In genomic region chr14:71115798-71116432, GRCm38 (mm10) we compare ENCODE assay signal across 26 mouse cellular contexts.
DNase-seq lines count a peak whose midpoint lies in the region; ATAC-seq and TF ChIP-seq lines count a peak whose summit lies in the region.
"Had no signal": no experiment of that assay in that cellular context is flagged by ENCODE, and none has a peak within 500 bp of the region (broad histone marks: within the 10 kb centered on the region; RNA-seq: fewer than 3 reads in every experiment).

No protein-coding gene starts in this region.

- no peak overlapping the region for H3K27ac ChIP-seq in midbrain, embryonic 11.5 days (ENCODE audit: low read depth, low read length)
- H3K27ac ChIP-seq in midbrain, embryonic 10.5 days (replicated peaks): no peak overlapping the region
- peak overlapping the region; percentile 52; the same call in 1 of the 2 replicates for H3K27ac ChIP-seq in hindbrain, embryonic 15.5 days (replicated peaks)
- H3K27ac ChIP-seq in midbrain, embryonic 12.5 days (replicated peaks): no peak overlapping the region
- H3K27ac ChIP-seq in midbrain, postnatal 0 days (ENCODE audit: low read depth, low read length): 0 out of 2 replicates have a peak overlapping the region, but pooled peaks have one; percentile 32
- H3K27ac ChIP-seq: embryonic facial prominence, embryonic 15.5 days; forebrain, embryonic 12.5 days; left cerebral cortex, adult 2 months; limb, embryonic 12.5 days; liver, embryonic 15.5 days had no signal

- H3K4me1 ChIP-seq in midbrain, embryonic 11.5 days (ENCODE audit: control insufficient read depth, insufficient read depth, low read length): no peaks in the 10 kb centered on the region
- no peaks in the 10 kb centered on the region for H3K4me1 ChIP-seq in midbrain, embryonic 10.5 days
- peaks cover 11% of the 10 kb centered on the region for H3K4me1 ChIP-seq in hindbrain, embryonic 15.5 days (replicated peaks)
- no peaks in the 10 kb centered on the region for H3K4me1 ChIP-seq in midbrain, embryonic 12.5 days
- no peaks in the 10 kb centered on the region for H3K4me1 ChIP-seq in midbrain, postnatal 0 days (ENCODE audit: insufficient read depth, low read length)
- H3K4me1 ChIP-seq: embryonic facial prominence, embryonic 15.5 days; forebrain, embryonic 12.5 days; limb, embryonic 12.5 days; liver, embryonic 15.5 days had no signal

- H3K4me2 ChIP-seq in midbrain, embryonic 11.5 days: no peak overlapping the region
- H3K4me2 ChIP-seq in hindbrain, embryonic 15.5 days: no peak overlapping the region
- no peak overlapping the region for H3K4me2 ChIP-seq in midbrain, embryonic 12.5 days (replicated peaks)
- no peak overlapping the region for H3K4me2 ChIP-seq in midbrain, postnatal 0 days (ENCODE audit: low read depth, low read length, poor library complexity, severe bottlenecking)
- H3K4me2 ChIP-seq: embryonic facial prominence, embryonic 15.5 days; forebrain, embryonic 12.5 days; limb, embryonic 12.5 days; liver, embryonic 15.5 days; lung, embryonic 14.5 days had no signal

- H3K4me3 ChIP-seq in midbrain, embryonic 11.5 days (ENCODE audit: low read depth, low read length): no peak overlapping the region
- H3K4me3 ChIP-seq in midbrain, embryonic 10.5 days: no peak overlapping the region
- H3K4me3 ChIP-seq in hindbrain, embryonic 15.5 days: no peak overlapping the region
- no peak overlapping the region for H3K4me3 ChIP-seq in midbrain, embryonic 12.5 days
- no peak overlapping the region for H3K4me3 ChIP-seq in midbrain, postnatal 0 days (ENCODE audit: low read depth, low read length)
- H3K4me3 ChIP-seq: embryonic facial prominence, embryonic 15.5 days; forebrain, embryonic 12.5 days; left cerebral cortex, adult 2 months; limb, embryonic 12.5 days; liver, embryonic 15.5 days had no signal

- TF ChIP-seq CTCF in midbrain, postnatal 0 days (IDR thresholded peaks at IDR 0.05): no peak

- H3K9me3 ChIP-seq in midbrain, embryonic 11.5 days (ENCODE audit: control insufficient read depth, low read length): no peaks in the 10 kb centered on the region
- H3K9me3 ChIP-seq in midbrain, embryonic 10.5 days (replicated peaks): no peaks in the 10 kb centered on the region
- H3K9me3 ChIP-seq in hindbrain, embryonic 15.5 days: no peaks in the 10 kb centered on the region
- H3K9me3 ChIP-seq in midbrain, embryonic 12.5 days: no peaks in the 10 kb centered on the region
- no peaks in the 10 kb centered on the region for H3K9me3 ChIP-seq in midbrain, postnatal 0 days (ENCODE audit: low read length)
- H3K9me3 ChIP-seq: embryonic facial prominence, embryonic 15.5 days; forebrain, embryonic 12.5 days; limb, embryonic 12.5 days; liver, embryonic 15.5 days had no signal

- WGBS in midbrain, embryonic 11.5 days: 83% methylated on average over 3 of the region's 3 CpGs
- WGBS in midbrain, embryonic 10.5 days: 83% methylated on average over 3 of the region's 3 CpGs
- whole genome bisulfite sequencing in hindbrain, embryonic 15.5 days: 34% methylated on average over 3 of the region's 3 CpGs
- 64% methylated on average over 3 of the region's 3 CpGs for WGBS in midbrain, embryonic 12.5 days
- 53% methylated on average over 3 of the region's 3 CpGs for WGBS in midbrain, postnatal 0 days

- H3K27me3 ChIP-seq in midbrain, embryonic 11.5 days (ENCODE audit: control insufficient read depth, insufficient read depth, low read length): no peaks in the 10 kb centered on the region
- H3K27me3 ChIP-seq in midbrain, embryonic 10.5 days (ENCODE audit: low read depth, poor library complexity, severe bottlenecking): no peaks in the 10 kb centered on the region
- H3K27me3 ChIP-seq in hindbrain, embryonic 15.5 days: no peaks in the 10 kb centered on the region
- no peaks in the 10 kb centered on the region for H3K27me3 ChIP-seq in midbrain, embryonic 12.5 days
- H3K27me3 ChIP-seq in midbrain, postnatal 0 days (ENCODE audit: insufficient read depth, low read length): no peaks in the 10 kb centered on the region
- H3K27me3 ChIP-seq: embryonic facial prominence, embryonic 15.5 days; forebrain, embryonic 12.5 days; liver, embryonic 15.5 days had no signal

- no peak overlapping the region for H3K9ac ChIP-seq in midbrain, embryonic 11.5 days (ENCODE audit: low read length)
- H3K9ac ChIP-seq in hindbrain, embryonic 15.5 days: no peak overlapping the region
- H3K9ac ChIP-seq in midbrain, embryonic 12.5 days (replicated peaks): no peak overlapping the region
- no peak overlapping the region for H3K9ac ChIP-seq in midbrain, postnatal 0 days (replicated peaks; ENCODE audit: low read length, poor library complexity, severe bottlenecking)
- H3K9ac ChIP-seq: embryonic facial prominence, embryonic 15.5 days; forebrain, embryonic 12.5 days; forebrain, postnatal 0 days; limb, embryonic 12.5 days; liver, embryonic 15.5 days; lung, embryonic 14.5 days had no signal

- ATAC-seq in midbrain, embryonic 11.5 days (ENCODE audit: low FRiP score): peak; percentile 38; the same call in 1 of the 2 replicates
- ATAC-seq in hindbrain, embryonic 15.5 days (ENCODE audit: low FRiP score, low read depth): peak; percentile 69; the same call in 1 of the 2 replicates
- 0 out of 2 replicates have a peak, but pooled peaks have one; percentile 19 for ATAC-seq in midbrain, embryonic 12.5 days (ENCODE audit: low FRiP score, low read depth)
- no peak for ATAC-seq in midbrain, postnatal 0 days (ENCODE audit: low FRiP score)
- ATAC-seq in CD4-positive, CD25-positive, alpha-beta regulatory T cell, adult 4 months: no peak
- ATAC-seq: activated CD4-positive, CD25-positive, alpha-beta regulatory T cell, adult 4 months; forebrain, postnatal 0 days; intestine, postnatal 0 days had no signal

- DNase-seq in midbrain, embryonic 11.5 days (ENCODE audit: low spot score, missing footprints): no peak
- no peak for DNase-seq in midbrain, embryonic 10.5 days (ENCODE audit: low spot score)
- peak; percentile 31 for DNase-seq in midbrain, postnatal 0 days (ENCODE audit: low spot score)
- DNase-seq in testis, postnatal 10 days (ENCODE audit: low spot score): no peak
- no peak for DNase-seq in cerebellum, adult 9-10 months
- DNase-seq: adrenal gland, adult 2 months; B cell, adult 2 months; cerebellum, adult 8-10 months; cerebellum, postnatal 36 days; forebrain, postnatal 0 days; gastrocnemius, postnatal 10 days; heart, postnatal 14 days; kidney, postnatal 14 days; lung, embryonic 14.5 days; lung, postnatal 14 days; thymus, postnatal 14 days had no signal

- no peaks in the 10 kb centered on the region for H3K36me3 ChIP-seq in midbrain, embryonic 11.5 days (ENCODE audit: control insufficient read depth, insufficient read depth, low read length)
- no peaks in the 10 kb centered on the region for H3K36me3 ChIP-seq in midbrain, embryonic 10.5 days
- H3K36me3 ChIP-seq in hindbrain, embryonic 15.5 days: no peaks in the 10 kb centered on the region
- no peaks in the 10 kb centered on the region for H3K36me3 ChIP-seq in midbrain, embryonic 12.5 days
- H3K36me3 ChIP-seq in midbrain, postnatal 0 days (ENCODE audit: insufficient read depth, low read length): no peaks in the 10 kb centered on the region
- H3K36me3 ChIP-seq: embryonic facial prominence, embryonic 15.5 days; forebrain, embryonic 12.5 days; limb, embryonic 12.5 days; liver, embryonic 15.5 days had no signal

Comparison
In these comparisons a context has a peak if more than half of its experiments do, and no peak if none do; other contexts are left out.
1. ATAC-seq: peak in midbrain, embryonic 11.5 days (single experiment), hindbrain, embryonic 15.5 days (single experiment) and midbrain, embryonic 12.5 days (single experiment); none in midbrain, postnatal 0 days (single experiment) and CD4-positive, CD25-positive, alpha-beta regulatory T cell, adult 4 months (single experiment).
2. H3K27ac ChIP-seq: peak in hindbrain, embryonic 15.5 days (single experiment) and midbrain, postnatal 0 days (single experiment); none in midbrain, embryonic 11.5 days (single experiment), midbrain, embryonic 10.5 days (single experiment) and midbrain, embryonic 12.5 days (single experiment).